9 mouse cellular contexts compared by ENCODE assay signal in genomic region chr5:120136236-120136675, GRCm38 (mm10). TPM values are rescaled to one million over a fixed set of nuclear protein-coding genes. Genes with fewer than 3 reads are reported as not detected.
DNase-seq lines count a peak whose midpoint lies in the region; ATAC-seq lines count a peak whose summit lies in the region.
"Had no signal": no experiment of that assay in that cellular context is flagged by ENCODE, and none has a peak within 500 bp of the region (broad histone marks: within the 10 kb centered on the region; RNA-seq: fewer than 3 reads in every experiment).

No protein-coding gene starts in this region.

- H3K9me3 ChIP-seq in heart, embryonic 10.5 days = no peaks in the 10 kb centered on the region
- no peaks in the 10 kb centered on the region for H3K9me3 ChIP-seq in limb, embryonic 10.5 days (replicated peaks)
- no peaks in the 10 kb centered on the region for H3K9me3 ChIP-seq in midbrain, embryonic 15.5 days

- H3K4me1 ChIP-seq in heart, embryonic 10.5 days = peaks cover 59% of the 10 kb centered on the region
- peaks cover 14% of the 10 kb centered on the region for H3K4me1 ChIP-seq in limb, embryonic 10.5 days
- peaks cover 11% of the 10 kb centered on the region for H3K4me1 ChIP-seq in midbrain, embryonic 15.5 days

- H3K4me3 ChIP-seq in heart, embryonic 10.5 days = peak overlapping the region; percentile 3; the same call in 1 of the 2 replicates
- H3K4me3 ChIP-seq in limb, embryonic 10.5 days = no peak overlapping the region
- no peak overlapping the region for H3K4me3 ChIP-seq in midbrain, embryonic 15.5 days

- peak overlapping the region; percentile 75 for H3K27ac ChIP-seq in heart, embryonic 10.5 days
- peak overlapping the region; percentile 53; the same call in 1 of the 2 replicates for H3K27ac ChIP-seq in limb, embryonic 10.5 days
- peak overlapping the region; percentile 54 for H3K27ac ChIP-seq in midbrain, embryonic 15.5 days
- H3K27ac ChIP-seq: kidney, postnatal 0 days had no signal

- no peak overlapping the region for H3K9ac ChIP-seq in midbrain, embryonic 15.5 days

- WGBS in heart, embryonic 10.5 days = 6% methylated on average over 10 of the region's 10 CpGs
- WGBS in limb, embryonic 10.5 days = 50% methylated on average over 10 of the region's 10 CpGs
- WGBS in midbrain, embryonic 15.5 days = 18% methylated on average over 10 of the region's 10 CpGs

- peaks cover 42% of the 10 kb centered on the region for H3K36me3 ChIP-seq in heart, embryonic 10.5 days
- H3K36me3 ChIP-seq in limb, embryonic 10.5 days = peaks cover 72% of the 10 kb centered on the region
- H3K36me3 ChIP-seq in midbrain, embryonic 15.5 days (replicated peaks) = no peaks in the 10 kb centered on the region

- H3K4me2 ChIP-seq in midbrain, embryonic 15.5 days = no peak overlapping the region

- DNase-seq in heart, embryonic 10.5 days (ENCODE audit: low spot score) = peak; percentile 96
- no peak for DNase-seq in heart, adult 11 months
- DNase-seq in c-Kit-negative CD71-positive TER-119-positive erythroid progenitor cells, embryonic 14.5 days (ENCODE audit: low read depth, low spot score) = peak; percentile 71
- DNase-seq in limb, embryonic 10.5 days (ENCODE audit: low spot score) = no peak
- DNase-seq in ovary, postnatal 14 days (ENCODE audit: low spot score) = no peak
- no peak for DNase-seq in layer of hippocampus, postnatal 36 days
- no peak for DNase-seq in cerebellum, adult 11-12 months

- ATAC-seq in midbrain, embryonic 15.5 days (replicated peaks) = peak; percentile 55

- H3K27me3 ChIP-seq in heart, embryonic 10.5 days (ENCODE audit: insufficient read depth, poor library complexity, severe bottlenecking) = no peaks in the 10 kb centered on the region
- no peaks in the 10 kb centered on the region for H3K27me3 ChIP-seq in limb, embryonic 10.5 days (ENCODE audit: low read depth, poor library complexity, severe bottlenecking)
- no peaks in the 10 kb centered on the region for H3K27me3 ChIP-seq in midbrain, embryonic 15.5 days (replicated peaks)

RNA-seq across cellular contexts. Expression of gene Rbm19, which starts 20.0 kb away (rescaled TPM):
- 27.8 and 31.4 TPM in 2 replicates for polyA plus RNA-seq in heart, embryonic 10.5 days (2016; fragmentation: Nextera tagmentation; extraction: Ambion mirVana)
- 37.4 and 45.1 TPM in 2 replicates for polyA plus RNA-seq in limb, embryonic 10.5 days (2016; fragmentation: Nextera tagmentation; extraction: Ambion mirVana)
- 18.8 and 22.2 TPM in 2 replicates for polyA plus RNA-seq in midbrain, embryonic 15.5 days (2015; fragmentation: Nextera tagmentation; extraction: Ambion mirVana)
- total RNA-seq in layer of hippocampus, postnatal 36 days (2021) = 10 to 100 TPM; 18.7 to 19.2 TPM

Comparison
In these comparisons a context has a peak if more than half of its experiments do, and no peak if none do; other contexts are left out.
1. DNase-seq: peak in heart, embryonic 10.5 days (single experiment) and c-Kit-negative CD71-positive TER-119-positive erythroid progenitor cells, embryonic 14.5 days (single experiment); none in heart, adult 11 months (single experiment), limb, embryonic 10.5 days (single experiment), ovary, postnatal 14 days (single experiment), layer of hippocampus, postnatal 36 days (0 of 2) and cerebellum, adult 11-12 months (single experiment).
2. Peak in every context shown above with its lines, with median percentiles within 50 percentile points of each other: H3K27ac ChIP-seq.